Comparison of ENCODE assay signal across 13 mouse cellular contexts in the genomic region with DNA sequence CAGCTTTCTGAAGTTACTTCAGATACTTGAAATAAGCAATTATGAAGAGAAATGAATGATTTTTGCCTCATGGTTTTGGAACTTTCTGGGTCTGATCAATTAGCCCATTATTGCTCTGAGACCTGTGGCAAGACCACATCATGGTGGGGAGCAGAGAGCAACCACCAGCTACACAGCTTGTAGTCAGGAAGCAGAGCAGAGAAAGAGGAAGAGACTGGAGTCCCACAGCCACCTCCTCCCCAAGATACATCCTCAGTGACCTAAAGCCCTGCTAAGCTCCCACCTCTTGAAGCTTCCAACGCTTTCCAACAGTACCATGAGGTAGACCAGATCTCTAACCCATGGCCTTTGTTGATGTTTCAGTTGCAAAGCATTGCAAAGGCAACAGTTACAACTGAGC.
"Had no signal": no experiment of that assay in that cellular context is flagged by ENCODE, and none has a peak within 500 bp of the region (broad histone marks: within the 10 kb centered on the region; RNA-seq: fewer than 3 reads in every experiment).

No protein-coding gene starts in this region.

- H3K9ac ChIP-seq: limb, embryonic 15.5 days; lung, embryonic 14.5 days; midbrain, embryonic 12.5 days; neural tube, embryonic 15.5 days had no signal

- H3K4me1 ChIP-seq: limb, embryonic 15.5 days; midbrain, embryonic 12.5 days; neural tube, embryonic 15.5 days had no signal

- H3K27me3 ChIP-seq: limb, embryonic 15.5 days; midbrain, embryonic 12.5 days; neural tube, embryonic 15.5 days had no signal

- H3K27ac ChIP-seq: kidney, postnatal 0 days; limb, embryonic 15.5 days; midbrain, embryonic 12.5 days; neural tube, embryonic 15.5 days; stomach, postnatal 0 days had no signal

- H3K36me3 ChIP-seq: limb, embryonic 15.5 days; midbrain, embryonic 12.5 days; neural tube, embryonic 15.5 days had no signal

- H3K9me3 ChIP-seq: limb, embryonic 15.5 days; midbrain, embryonic 12.5 days; neural tube, embryonic 15.5 days had no signal

- ATAC-seq: intestine, postnatal 0 days; midbrain, embryonic 16.5 days had no signal

- H3K4me2 ChIP-seq: limb, embryonic 15.5 days; lung, embryonic 14.5 days; midbrain, embryonic 12.5 days; neural tube, embryonic 15.5 days had no signal

- DNase-seq: kidney, adult 8-10 months; kidney, postnatal 4 days; lung, embryonic 14.5 days; lung, postnatal 10 days; lung, postnatal 4 days; thymus, postnatal 4 days had no signal

- H3K4me3 ChIP-seq: limb, embryonic 15.5 days; midbrain, embryonic 12.5 days; neural tube, embryonic 15.5 days had no signal
